Mouse (Mus musculus) c-Kit-positive CD71-positive TER-119-negative erythroid progenitor cells, embryonic 14.5 days (primary cell): ENCODE data around the gene Gm20388.

Source experiments
- DNase-seq: peaks from one replicate; pipeline ENCODE4 v3.0.0-alpha.2; 2013; ENCODE audit warnings: low read depth

The Gm20388 gene

GRCm38 (mm10) chr8:121683083-121683832 is 1772.6 kb downstream of the Gm20388 start:
- no peak for DNase-seq

DNA sequence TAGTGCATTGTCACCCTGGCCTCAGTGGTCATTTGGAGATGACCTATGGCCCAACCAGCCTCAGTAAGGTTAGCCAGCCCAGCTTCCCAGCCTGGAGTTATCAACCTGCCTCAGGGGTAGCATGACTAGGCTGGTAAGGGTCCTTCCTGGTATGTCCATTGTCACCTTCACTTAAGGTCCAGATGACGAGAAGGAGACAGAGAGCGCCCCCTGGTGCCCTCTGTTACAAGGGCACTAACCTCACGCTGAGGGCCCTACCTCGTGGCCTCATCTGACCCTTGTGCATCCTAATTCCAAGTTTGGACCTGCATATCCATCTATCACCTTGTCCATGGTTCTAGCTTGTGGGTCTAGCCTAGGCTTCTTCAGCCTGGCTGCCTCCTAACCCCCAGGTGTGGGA is 1774.8 kb downstream of the Gm20388 start:
- no peak for DNase-seq

DNA sequence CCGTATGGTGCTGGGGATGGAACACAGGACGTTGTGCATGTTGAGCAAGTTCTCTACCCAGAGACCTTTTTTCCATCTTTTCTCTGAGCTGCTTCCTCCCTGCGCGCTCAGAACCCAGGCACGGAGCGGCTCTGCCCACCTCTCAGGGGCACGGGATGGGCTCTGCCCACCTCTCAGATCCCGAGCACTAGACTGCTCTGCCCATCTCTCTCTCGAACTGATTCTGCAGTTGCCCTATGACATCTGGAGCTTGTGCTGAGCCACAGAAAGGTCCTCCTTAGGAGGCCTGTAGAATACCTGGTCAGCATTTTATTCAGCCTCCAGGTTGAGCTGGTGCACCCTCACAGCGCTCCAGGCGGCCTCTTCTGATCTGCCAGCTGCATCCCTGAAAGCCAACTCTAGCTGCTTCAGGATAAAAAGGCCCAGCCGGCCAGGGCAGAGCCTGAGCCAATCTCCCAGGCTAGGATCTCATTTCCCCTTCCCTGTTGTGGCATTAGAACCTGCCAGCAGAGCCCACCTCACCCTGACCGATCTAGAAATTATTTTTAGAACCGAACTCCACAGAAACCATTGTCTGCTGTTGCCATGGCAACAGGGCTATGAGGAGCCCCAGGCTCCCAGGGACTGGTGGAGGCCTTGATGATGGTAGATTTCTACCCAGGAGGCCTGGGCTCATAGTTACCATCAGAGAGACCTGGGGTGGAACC is 1777.0 kb downstream of the Gm20388 start:
- no peak for DNase-seq

DNA sequence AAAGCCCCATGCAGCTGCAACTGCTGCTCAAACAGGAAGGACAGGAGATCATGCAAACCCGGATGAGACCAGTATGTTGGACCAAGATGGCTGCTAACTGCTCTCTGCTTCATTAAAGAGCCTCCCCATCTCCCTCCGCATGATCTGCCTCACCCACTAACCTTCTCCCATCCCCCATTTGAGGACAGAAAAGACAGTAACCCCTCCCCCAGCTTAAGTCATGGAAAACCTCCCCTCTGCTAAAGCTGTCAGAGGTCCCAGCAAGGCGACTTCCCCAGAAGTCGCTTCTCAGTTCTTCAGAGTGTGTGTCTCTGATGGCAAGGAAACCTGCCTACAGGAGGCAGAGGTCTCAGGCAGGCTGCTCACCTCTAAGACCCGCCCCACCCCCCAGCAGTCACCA is 1777.9 kb downstream of the Gm20388 start:
- DNase-seq: no peak

DNA sequence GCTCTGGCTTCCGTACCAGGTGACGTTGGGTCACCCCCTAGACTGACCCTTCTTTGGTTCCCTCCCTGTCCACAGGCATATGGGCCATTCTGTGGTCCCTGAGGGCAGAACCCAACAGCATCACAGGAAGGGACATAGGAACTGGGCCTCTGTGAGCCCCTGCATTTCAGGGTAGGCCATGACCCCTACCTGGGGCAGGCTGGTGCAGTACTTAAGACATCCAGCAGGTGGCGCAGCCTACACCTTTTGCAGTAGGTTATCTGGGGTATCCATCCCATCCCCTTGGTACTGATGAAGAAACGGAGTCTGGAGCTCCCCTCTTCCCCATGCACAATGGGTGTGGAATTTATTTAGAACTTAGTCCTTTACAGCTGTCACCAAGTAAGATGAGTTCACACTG is 1783.8 kb downstream of the Gm20388 start:
- DNase-seq: no peak

- no peak for DNase-seq
Measured at GRCm38 (mm10) chr8:121695585-121696184, 1785.0 kb downstream of the Gm20388 start.

GRCm38 (mm10) chr8:121697735-121698614 is 1787.3 kb downstream of the Gm20388 start:
- DNase-seq: no peak

DNA sequence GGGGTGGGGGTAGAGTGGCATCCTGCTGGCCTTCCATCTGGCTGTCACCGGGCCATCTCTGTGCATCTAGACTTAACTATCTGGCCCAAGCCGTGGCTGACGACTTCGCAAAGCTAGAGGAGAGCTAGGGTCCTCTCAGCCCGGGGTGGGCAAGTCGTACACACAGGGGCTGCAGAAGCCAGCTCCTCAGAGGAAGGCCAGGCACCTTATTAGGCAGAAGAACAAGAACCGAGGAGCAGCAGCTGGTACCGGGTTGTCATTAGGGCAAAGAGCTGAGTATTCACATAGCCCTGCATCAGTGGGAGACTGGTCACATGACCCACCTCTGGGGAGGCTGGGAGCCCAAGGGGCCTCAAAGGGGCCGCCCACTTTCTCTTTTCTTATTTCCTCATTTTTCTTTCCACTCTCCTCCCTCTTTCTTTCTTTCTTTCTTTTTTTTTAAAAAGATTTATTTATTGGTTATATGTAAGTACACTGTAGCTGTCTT is 1788.0 kb downstream of the Gm20388 start:
- DNase-seq: no peak

DNA sequence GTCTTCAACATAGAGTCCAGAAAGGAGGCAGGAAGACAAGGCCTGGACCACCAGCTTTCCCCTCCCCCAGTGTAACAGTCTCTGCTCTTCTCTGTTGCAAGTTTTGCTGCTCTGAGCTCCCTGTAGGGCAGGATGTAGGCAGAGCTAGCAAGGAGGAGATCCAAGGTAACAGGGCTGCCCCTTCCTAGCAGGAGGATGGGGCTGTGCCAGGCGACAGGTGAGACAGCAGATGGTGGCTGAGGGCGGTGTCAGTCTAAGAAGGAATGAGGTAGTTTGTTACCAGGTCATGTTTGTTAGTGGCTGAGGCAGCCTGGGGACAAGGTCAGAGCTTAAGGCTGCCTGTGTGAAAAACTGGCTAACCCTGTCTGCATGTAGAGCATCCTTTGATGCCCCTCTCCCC is 1789.3 kb downstream of the Gm20388 start:
- no peak for DNase-seq

GRCm38 (mm10) chr8:121705174-121705573 is 1794.5 kb downstream of the Gm20388 start:
- DNase-seq: no peak

DNA sequence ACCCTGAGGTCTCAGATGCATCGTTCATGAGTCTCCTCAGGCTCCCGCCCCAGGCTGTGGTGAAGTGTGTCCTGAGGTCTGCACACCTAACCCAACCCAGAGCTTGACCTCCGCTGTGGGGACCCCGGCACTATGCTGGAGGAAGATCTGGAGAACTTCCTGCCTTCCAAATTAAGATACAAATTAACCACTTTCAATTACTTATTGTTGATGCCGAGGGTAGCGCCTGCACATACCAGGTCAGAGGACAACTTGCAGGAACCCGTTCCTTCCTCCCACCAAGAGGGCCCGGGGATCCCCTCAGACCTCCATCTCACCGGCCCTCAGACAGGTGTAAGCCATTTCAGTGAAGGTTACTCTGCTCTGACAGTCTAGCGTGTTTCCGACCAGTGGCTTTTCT is 1796.3 kb downstream of the Gm20388 start:
- DNase-seq: no peak

- DNase-seq: no peak
Measured at GRCm38 (mm10) chr8:121708406-121708805, 1797.8 kb downstream of the Gm20388 start.

DNA sequence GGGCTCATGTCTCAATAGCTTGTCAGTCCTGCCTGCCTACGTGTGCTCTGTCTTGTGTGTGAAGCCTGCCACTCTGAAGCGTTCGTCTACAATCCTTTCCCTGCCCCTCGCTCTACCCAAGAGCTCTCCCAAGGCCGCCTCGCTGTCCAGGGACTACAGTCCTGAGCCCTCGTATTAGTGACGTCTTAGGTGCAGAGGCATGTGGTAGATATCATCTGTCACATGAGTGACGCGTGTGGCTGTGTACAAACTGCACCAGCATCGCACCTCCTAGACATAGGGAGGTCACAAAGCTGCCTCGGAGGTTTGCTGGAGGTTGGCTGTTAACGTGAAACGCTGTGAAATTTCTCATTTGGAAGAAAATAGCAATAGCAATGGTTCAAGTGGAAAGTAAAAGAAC is 1806.9 kb downstream of the Gm20388 start:
- DNase-seq: no peak

- peak; percentile 19 for DNase-seq
Measured at GRCm38 (mm10) chr8:121717982-121718425, 1807.4 kb downstream of the Gm20388 start.

DNA sequence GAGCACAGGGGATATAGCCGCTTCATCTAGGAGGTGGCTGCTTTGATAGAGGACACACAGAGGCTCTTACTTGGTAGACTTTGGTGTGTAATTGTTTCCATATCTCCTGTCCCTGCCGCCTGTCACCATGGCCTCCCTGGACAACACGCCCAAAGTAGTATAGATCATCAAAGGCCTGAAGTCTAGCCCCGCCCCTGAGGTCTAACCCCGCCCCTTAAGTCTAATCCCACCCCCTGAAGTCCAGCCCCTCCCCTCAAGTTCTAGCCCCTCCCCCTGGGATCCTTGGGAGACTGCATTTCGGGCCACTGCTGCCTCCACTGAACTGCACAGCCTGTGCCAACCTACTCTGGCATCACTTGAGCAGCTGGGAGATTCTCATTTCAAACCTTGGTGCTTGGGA is 1808.3 kb downstream of the Gm20388 start:
- DNase-seq: no peak

GRCm38 (mm10) chr8:121721072-121721471 is 1810.4 kb downstream of the Gm20388 start:
- no peak for DNase-seq

DNA sequence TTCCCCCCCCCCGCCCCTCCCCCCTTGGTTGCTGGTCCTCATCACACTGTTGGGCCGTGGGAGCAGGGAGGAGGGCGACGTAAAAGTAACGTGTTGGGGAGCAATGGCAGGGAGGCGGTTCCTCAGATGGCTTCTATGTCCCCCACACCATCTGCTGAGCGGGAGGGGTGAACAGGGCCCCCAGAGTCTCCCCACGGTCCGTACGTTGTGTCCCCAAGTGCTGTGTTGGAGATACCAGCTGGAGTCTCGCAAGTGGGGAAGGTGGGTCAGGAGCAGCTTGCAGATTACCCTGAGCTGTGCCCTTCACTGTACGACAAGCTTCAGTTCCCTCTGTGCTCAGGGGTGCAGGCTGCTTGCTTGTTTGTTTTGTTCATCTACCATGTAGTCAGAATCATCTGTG is 1813.2 kb downstream of the Gm20388 start:
- no peak for DNase-seq

- no peak for DNase-seq
Measured at GRCm38 (mm10) chr8:121727164-121727563, 1816.5 kb downstream of the Gm20388 start.

DNA sequence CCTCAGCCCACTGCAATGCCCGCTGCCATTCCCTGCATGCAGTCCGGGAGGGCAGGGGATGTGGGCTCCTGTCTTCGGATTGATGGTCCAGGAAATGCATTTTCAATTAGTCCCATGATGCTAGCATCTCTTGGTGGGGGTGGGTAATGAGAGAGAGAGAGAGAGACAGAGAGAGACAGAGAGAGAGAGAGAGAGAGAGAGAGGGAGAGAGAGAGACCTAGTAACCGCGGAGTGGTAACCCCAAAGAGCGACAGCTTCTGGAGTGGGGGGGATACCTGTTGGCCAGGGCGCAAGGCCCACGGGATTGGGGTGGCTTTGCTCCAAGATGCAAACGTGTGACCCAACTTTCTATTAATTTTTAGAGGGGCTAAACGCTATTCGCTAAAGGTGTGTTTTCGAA is 1818.7 kb downstream of the Gm20388 start, which contains the start of gene Jph3:
TSS of gene Jph3 (plus strand) at position 301 of the 400 bp plus-strand sequence.
- DNase-seq: no peak

- no peak for DNase-seq
Measured at GRCm38 (mm10) chr8:121729754-121730153, 1819.1 kb downstream of the Gm20388 start.

DNA sequence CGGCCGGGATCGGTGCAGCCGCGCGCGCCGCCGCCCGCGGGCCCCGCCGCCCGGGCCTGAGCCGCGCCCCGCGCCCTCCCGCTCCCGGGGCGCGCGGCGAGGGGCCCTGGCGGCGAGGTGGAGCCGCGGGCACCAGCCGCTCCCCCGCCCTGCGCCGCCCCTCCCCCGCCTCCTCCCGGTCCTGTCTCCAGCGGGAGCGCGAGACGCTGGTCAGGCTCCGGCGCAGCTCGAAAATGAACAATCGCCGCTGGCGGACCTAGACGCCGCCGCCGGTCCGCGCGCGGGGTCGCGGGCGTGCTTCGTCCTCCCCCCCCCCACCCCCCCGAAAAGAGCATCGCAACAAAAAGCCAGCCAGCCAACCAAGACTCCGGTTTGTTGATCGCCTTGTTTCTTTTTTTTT is 1819.5 kb downstream of the Gm20388 start:
- no peak for DNase-seq

DNA sequence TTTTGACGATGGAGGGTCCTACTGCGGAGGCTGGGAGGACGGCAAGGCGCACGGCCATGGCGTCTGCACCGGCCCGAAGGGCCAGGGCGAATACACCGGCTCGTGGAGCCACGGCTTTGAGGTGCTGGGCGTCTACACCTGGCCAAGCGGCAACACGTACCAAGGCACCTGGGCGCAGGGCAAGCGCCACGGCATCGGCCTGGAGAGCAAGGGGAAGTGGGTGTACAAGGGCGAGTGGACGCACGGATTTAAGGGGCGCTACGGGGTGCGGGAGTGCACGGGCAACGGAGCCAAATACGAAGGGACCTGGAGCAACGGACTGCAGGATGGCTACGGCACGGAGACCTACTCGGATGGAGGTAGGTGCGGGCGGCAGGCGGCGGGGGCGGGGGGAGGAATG is 1820.0 kb downstream of the Gm20388 start:
- no peak for DNase-seq
